Mouse (Mus musculus) frontal cortex, postnatal 36 days (tissue): ENCODE measurements at regions not wholly inside any gene's neighbourhood (a gene's known extent, or its start where the extent isn't known, plus 50 kb on each side); places are given as distances from the start of the nearest gene placed in this dataset.

Source experiments
- DNase-seq, 2 experiments: peaks; one replicate each; pipeline ENCODE4 v3.0.0; 2022; ENCODE audit warnings: low spot score in 2 of 2

GRCm38 (mm10) chr1:76644895-76645294 lies 870.0 kb downstream of the Epha4 start:
- no peak for DNase-seq

- no peak for DNase-seq
Observed at GRCm38 (mm10) chr1:76654826-76655225, 860.1 kb downstream of the Epha4 start.

- DNase-seq: no peak
Observed at GRCm38 (mm10) chr1:76658228-76658627, 856.7 kb downstream of the Epha4 start.

GRCm38 (mm10) chr1:76660146-76660545 lies 854.7 kb downstream of the Epha4 start:
- no peak for DNase-seq

DNA sequence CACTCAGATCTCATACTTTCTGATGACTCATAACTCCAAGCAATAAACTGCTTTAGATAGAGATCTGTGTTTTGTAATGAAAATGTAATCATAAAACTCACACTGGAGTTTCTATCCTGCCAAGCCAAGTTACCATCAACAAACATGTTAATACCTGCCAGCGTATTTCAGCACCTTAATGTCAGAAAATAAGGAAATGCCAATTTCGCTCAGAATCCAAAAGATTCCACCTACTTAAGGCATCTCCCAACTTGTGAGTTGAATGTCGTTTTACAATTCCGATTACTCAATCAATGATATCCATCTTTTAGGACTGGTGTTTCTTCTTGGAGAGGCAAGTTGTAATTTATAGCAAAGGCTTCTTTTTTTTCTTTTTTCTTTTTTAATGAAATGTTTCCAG lies 850.5 kb downstream of the Epha4 start:
- DNase-seq: no peak

DNA sequence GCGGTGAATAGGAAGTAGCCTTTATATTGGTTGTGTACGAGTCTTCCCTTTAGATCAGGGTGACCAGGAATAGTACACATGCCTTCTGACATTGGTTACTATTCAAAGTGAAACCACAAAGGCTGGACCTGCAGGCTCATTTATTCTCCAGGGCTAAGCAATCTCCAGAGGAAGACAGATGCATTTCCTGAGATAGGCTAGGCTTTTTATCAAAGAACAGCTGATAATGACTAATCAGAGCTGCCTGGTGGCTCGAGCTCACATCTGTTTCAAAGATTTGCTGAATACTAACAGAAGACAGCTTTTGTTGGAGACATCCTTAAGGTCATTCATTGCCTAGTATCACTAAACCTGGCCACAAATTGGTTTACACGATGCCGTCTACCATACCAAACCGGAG lies 838.1 kb downstream of the Epha4 start:
- no peak for DNase-seq

DNA sequence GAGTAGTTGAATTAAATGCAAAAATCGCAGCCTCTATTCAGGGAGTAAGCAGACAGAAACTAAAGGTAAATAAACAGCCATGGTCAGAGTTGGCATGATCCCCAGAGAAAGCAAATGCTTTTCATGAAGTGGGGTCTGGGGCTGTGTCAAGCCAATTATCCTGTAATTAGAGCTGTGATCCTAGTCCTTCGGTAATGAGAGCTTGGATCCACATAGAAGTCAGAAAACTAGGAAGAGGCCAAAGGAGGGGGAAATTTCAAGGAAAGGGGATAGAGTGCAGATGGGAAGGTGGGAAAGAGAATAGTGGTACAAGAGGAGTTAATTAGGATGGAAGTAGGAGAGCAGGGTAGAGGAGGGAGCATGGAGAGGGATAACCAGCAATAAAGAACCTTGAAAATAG lies 809.3 kb downstream of the Epha4 start:
- DNase-seq: no peak

GRCm38 (mm10) chr1:76717639-76718292 lies 797.1 kb downstream of the Epha4 start:
- DNase-seq: no peak

- DNase-seq: peak in 1 of 2 experiments; percentile 17
Observed at GRCm38 (mm10) chr1:76724453-76724852, 790.4 kb downstream of the Epha4 start.

DNA sequence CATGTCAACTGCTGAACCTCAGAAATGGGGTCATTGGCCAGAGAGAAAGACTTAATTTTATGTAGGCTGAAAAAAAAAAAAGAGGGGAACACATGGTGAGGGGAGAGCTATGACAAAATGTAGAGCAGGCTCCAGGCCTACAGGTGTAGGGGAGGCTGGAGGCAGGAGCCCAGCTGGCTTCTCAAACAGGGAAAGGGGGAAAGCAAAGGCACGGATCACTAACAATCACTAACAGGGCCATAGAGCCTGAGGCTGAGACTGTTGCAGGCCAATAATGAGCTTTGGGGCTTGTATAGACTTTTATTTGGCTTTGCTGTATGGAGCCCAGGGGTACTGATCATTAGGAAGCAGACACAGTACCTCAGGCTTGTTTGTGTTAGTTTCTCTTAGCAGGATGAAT lies 777.9 kb downstream of the Epha4 start:
- DNase-seq: no peak

- no peak for DNase-seq
Observed at GRCm38 (mm10) chr1:76737663-76738062, 777.2 kb downstream of the Epha4 start.

- DNase-seq: no peak
Observed at GRCm38 (mm10) chr1:76772694-76773093, 742.2 kb downstream of the Epha4 start.

DNA sequence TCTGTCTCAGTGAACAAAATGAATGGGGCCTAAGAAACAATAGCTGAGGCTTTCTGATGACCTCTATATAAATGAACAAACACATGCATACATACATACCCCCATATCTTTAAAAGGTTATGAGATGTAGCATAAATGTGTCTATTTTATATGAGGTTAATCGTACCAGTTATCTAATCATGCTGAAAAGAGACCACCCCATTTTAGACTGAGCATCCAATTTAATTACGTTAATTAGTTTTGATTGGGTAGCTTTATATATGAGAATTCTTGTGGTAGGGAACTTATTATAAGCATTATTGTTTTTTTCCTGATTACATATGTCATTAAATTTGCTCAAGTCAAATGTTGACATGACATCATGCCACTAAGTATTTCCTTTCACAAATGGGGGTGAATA lies 728.0 kb downstream of the Epha4 start:
- no peak for DNase-seq

- DNase-seq: peak in 1 of 2 experiments; percentile 18
Observed at GRCm38 (mm10) chr1:76793438-76793837, 721.5 kb downstream of the Epha4 start.

GRCm38 (mm10) chr1:76819906-76820305 lies 695.0 kb downstream of the Epha4 start:
- DNase-seq: no peak

DNA sequence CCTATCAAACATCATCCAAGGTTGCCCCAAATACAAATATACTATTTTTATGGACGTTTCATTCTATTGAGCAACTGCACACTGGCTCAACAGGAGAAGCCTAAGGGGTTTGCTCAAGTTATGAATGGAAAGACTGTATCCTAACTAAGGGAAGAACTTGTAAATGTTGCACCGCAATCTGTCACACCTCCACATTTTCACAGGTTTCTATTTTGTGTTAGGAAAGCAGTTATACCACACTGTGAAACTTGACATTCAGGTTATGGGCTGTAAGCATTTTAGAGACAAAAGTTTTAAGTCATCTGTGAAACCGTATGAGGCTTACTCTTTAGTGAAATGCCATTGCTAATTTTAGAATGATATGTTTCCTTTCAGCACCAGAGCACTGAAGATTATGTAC lies 693.3 kb downstream of the Epha4 start:
- DNase-seq: peak; percentile 21 to 59

DNA sequence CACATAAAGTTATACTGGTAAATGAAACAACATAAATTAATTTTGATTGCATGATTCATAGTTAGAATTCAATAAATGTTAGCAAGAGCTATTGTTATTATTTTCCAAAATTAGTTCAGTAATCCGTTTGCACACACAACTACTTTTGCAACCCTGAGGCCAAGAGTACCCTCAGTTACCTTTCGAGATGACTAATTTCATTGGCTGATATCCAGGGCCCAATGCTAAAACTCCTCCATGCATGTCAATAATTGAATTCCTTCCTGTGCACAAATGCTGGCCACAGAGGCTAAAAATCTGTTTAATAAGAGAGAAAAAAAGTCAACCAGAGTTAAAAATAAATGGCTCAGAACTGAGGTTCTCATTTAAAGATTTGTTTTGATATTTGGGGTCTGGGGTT lies 685.2 kb downstream of the Epha4 start:
- no peak for DNase-seq

GRCm38 (mm10) chr1:76832311-76832710 lies 682.6 kb downstream of the Epha4 start:
- DNase-seq: no peak

- DNase-seq: peak; percentile 5 to 13
Observed at GRCm38 (mm10) chr1:76835028-76835683, 679.7 kb downstream of the Epha4 start.

- DNase-seq: no peak
Observed at GRCm38 (mm10) chr1:76849346-76849745, 665.5 kb downstream of the Epha4 start.

- DNase-seq: peak; percentile 20 to 34
Observed at GRCm38 (mm10) chr1:76866304-76866968, 648.5 kb downstream of the Epha4 start.

GRCm38 (mm10) chr1:76873207-76873606 lies 641.7 kb downstream of the Epha4 start:
- peak; percentile 27 to 84 for DNase-seq
